Mouse (Mus musculus) cerebellum, postnatal 36 days (tissue): ENCODE data around the gene Aig1.

Source experiments
- DNase-seq, 2 experiments: peaks; one replicate each; pipeline ENCODE4 v3.0.0; 2021 to 2022; ENCODE audit warnings: mixed read lengths in 2 of 2

The Aig1 gene

GRCm38 (mm10) chr10:13696326-13696725 is 172.5 kb downstream of the Aig1 start:
- DNase-seq, result no peak

GRCm38 (mm10) chr10:13693276-13693675 is 175.5 kb downstream of the Aig1 start:
- no peak for DNase-seq

GRCm38 (mm10) chr10:13690773-13691172 is 178.0 kb downstream of the Aig1 start:
- no peak for DNase-seq

GRCm38 (mm10) chr10:13689841-13690590 is 178.8 kb downstream of the Aig1 start:
- DNase-seq, result no peak

GRCm38 (mm10) chr10:13688386-13689120 is 180.2 kb downstream of the Aig1 start:
- DNase-seq, result no peak

GRCm38 (mm10) chr10:13687182-13687810 is 181.5 kb downstream of the Aig1 start:
- DNase-seq, result no peak

GRCm38 (mm10) chr10:13686127-13686526 is 182.7 kb downstream of the Aig1 start:
- DNase-seq, result no peak

- no peak for DNase-seq
These were observed 183.4 kb downstream of the Aig1 start for GRCm38 (mm10) chr10:13685366-13685765.

GRCm38 (mm10) chr10:13684452-13684851 is 184.3 kb downstream of the Aig1 start:
- DNase-seq, result no peak

GRCm38 (mm10) chr10:13682565-13682964 is 186.2 kb downstream of the Aig1 start:
- peak; percentile 37 to 40 for DNase-seq

- DNase-seq, result no peak
These were observed 191.3 kb downstream of the Aig1 start for GRCm38 (mm10) chr10:13677440-13677839.

GRCm38 (mm10) chr10:13675033-13675379 is 193.8 kb downstream of the Aig1 start:
- no peak for DNase-seq

GRCm38 (mm10) chr10:13674304-13675032 is 194.3 kb downstream of the Aig1 start:
- DNase-seq, result no peak

- no peak for DNase-seq
These were observed 201.5 kb downstream of the Aig1 start for GRCm38 (mm10) chr10:13667166-13667696.

- DNase-seq, result no peak
These were observed 205.3 kb downstream of the Aig1 start for GRCm38 (mm10) chr10:13663476-13663875.

GRCm38 (mm10) chr10:13659778-13660177 is 209.0 kb downstream of the Aig1 start:
- no peak for DNase-seq

- no peak for DNase-seq
These were observed 214.9 kb downstream of the Aig1 start for GRCm38 (mm10) chr10:13653739-13654462.

GRCm38 (mm10) chr10:13653326-13653725 is 215.5 kb downstream of the Aig1 start:
- no peak for DNase-seq

- DNase-seq, result no peak
These were observed 216.7 kb downstream of the Aig1 start for GRCm38 (mm10) chr10:13652061-13652460.

- peak; percentile 23 to 25 for DNase-seq
These were observed 227.0 kb downstream of the Aig1 start for GRCm38 (mm10) chr10:13641750-13642149.

- no peak for DNase-seq
These were observed 237.0 kb downstream of the Aig1 start for GRCm38 (mm10) chr10:13631796-13632195.

- DNase-seq, result no peak
These were observed 245.0 kb downstream of the Aig1 start for GRCm38 (mm10) chr10:13623735-13624134.
